Mouse (Mus musculus): Measurements from ENCODE around the gene Gjb3. TPM values are rescaled to one million over a fixed set of nuclear protein-coding genes. Genes with fewer than 3 reads are reported as not detected.

The Gjb3 gene
- total RNA-seq (2017) = 2.9 and 4.0 TPM in 2 replicates

- peak; percentile 27 to 47; a peak in 2 of 4 replicates for ATAC-seq (replicated peaks in 1 of 2; ENCODE audit: insufficient read depth in 1 of 2, low FRiP score in 2 of 2, low TSS enrichment in 1 of 2, low read depth in 1 of 2, poor library complexity in 2 of 2, severe bottlenecking in 2 of 2)
Observed at GRCm38 (mm10) chr4:127330181-127331100, at the start of gene Gjb3. TSS of gene Gjb3 (minus strand) at chr4:127330844.

- no peak for ATAC-seq (replicated peaks in 1 of 2; ENCODE audit: insufficient read depth in 1 of 2, low FRiP score in 2 of 2, low TSS enrichment in 1 of 2, low read depth in 1 of 2, poor library complexity in 2 of 2, severe bottlenecking in 2 of 2)
Observed at GRCm38 (mm10) chr4:127377344-127377743, 46.7 kb upstream of the Gjb3 start.

DNA sequence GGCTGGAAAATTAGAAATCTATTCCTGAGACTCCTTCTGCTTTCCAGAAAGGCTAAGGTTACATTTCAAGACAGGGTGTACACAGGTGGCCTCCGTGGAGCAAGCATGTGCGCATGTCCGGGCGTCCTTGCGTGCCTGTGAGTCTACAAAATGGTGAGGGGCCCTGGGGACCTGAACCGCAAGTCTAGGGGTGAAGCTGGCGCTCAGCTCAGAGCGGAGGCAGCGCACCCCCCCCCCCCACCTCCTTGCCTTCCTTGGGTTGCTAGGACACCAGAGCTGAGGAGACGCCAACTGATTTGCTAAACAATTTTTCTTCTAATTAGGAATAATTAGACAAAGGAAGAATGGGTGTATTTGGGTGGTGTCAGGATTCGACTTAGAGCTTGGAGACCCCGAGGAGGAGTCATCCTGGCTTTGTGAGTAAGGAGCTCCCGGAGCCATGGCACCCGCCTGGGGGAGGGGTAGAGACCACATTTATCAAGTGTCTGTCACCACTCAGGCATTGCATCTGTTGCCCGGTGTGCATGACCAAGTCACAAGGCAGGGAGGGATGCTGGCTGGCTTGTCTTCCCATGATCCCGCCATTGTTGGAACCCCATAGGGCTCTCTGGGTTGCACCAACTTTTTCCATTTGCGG lies 45.0 kb upstream of the Gjb3 start:
- ATAC-seq (replicated peaks in 1 of 2; ENCODE audit: insufficient read depth in 1 of 2, low FRiP score in 2 of 2, low TSS enrichment in 1 of 2, low read depth in 1 of 2, poor library complexity in 2 of 2, severe bottlenecking in 2 of 2) = no peak

- no peak for ATAC-seq (replicated peaks in 1 of 2; ENCODE audit: insufficient read depth in 1 of 2, low FRiP score in 2 of 2, low TSS enrichment in 1 of 2, low read depth in 1 of 2, poor library complexity in 2 of 2, severe bottlenecking in 2 of 2)
Observed at GRCm38 (mm10) chr4:127374645-127375044, 44.0 kb upstream of the Gjb3 start.

DNA sequence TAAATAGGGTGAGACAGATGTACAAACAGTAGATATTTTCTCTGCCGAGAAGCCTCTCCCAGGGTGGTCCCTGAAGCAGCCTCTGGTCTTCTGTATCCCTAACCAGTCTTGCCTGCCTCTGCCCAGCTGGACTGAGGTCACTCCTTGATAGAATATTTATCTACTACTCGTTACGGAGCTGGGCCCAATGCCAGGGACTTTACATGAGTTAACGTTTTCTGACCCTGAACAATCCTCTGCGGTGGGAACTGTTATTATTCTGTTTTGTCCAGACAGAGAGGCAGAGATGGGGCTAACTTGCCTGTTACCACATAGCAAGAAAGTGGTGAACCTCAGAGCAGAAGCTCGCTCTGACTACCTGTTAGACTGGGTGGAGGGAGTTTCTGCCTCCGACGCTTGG lies 42.8 kb upstream of the Gjb3 start:
- ATAC-seq (replicated peaks in 1 of 2; ENCODE audit: insufficient read depth in 1 of 2, low FRiP score in 2 of 2, low TSS enrichment in 1 of 2, low read depth in 1 of 2, poor library complexity in 2 of 2, severe bottlenecking in 2 of 2) = no peak

DNA sequence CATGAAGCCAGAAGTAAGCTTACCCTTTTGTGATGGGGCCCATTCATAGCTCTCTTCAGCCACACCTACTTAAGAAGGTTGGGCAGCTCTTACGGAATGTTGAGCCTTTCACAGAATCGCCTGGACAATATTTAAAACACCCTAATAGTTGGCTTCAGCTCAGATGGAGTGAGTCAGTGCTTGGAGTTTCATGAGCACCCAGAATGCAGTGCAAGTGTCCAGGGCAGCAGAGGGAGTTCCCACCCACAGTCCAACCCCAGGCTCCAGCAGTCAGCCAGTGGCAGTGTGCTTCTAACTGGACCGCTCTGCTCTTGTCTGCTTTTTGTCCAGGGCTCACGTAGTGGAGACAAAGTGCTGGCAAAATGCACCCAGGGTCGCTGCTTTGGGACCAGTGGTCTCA lies 40.9 kb upstream of the Gjb3 start:
- no peak for ATAC-seq (replicated peaks in 1 of 2; ENCODE audit: insufficient read depth in 1 of 2, low FRiP score in 2 of 2, low TSS enrichment in 1 of 2, low read depth in 1 of 2, poor library complexity in 2 of 2, severe bottlenecking in 2 of 2)

DNA sequence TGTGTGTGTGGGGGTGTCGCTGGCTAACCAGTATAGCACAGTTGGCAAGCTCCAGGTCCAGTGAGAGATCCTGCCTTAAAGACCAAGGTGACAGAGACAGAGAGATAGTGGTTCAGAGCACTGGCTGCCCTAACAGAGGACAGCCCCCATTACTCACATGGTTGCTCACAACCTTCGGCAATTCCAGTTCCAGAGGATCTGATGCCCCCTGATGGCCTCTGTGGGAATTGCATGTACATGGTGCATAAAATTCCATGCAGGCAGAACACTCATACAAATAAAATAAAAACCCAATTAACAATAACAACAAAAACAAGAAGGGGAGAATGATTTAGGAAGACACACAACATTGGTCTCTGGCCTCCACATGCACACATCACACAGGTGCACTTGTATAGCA lies 39.8 kb upstream of the Gjb3 start:
- 0 out of 4 replicates have a peak, but pooled peaks of 1 of the 2 experiments have one; percentile 27 for ATAC-seq (replicated peaks in 1 of 2; ENCODE audit: insufficient read depth in 1 of 2, low FRiP score in 2 of 2, low TSS enrichment in 1 of 2, low read depth in 1 of 2, poor library complexity in 2 of 2, severe bottlenecking in 2 of 2)

GRCm38 (mm10) chr4:127368379-127368973 lies 37.8 kb upstream of the Gjb3 start:
- peak; percentile 68 to 73 for ATAC-seq (replicated peaks in 1 of 2; ENCODE audit: insufficient read depth in 1 of 2, low FRiP score in 2 of 2, low TSS enrichment in 1 of 2, low read depth in 1 of 2, poor library complexity in 2 of 2, severe bottlenecking in 2 of 2)

- no peak for ATAC-seq (replicated peaks in 1 of 2; ENCODE audit: insufficient read depth in 1 of 2, low FRiP score in 2 of 2, low TSS enrichment in 1 of 2, low read depth in 1 of 2, poor library complexity in 2 of 2, severe bottlenecking in 2 of 2)
Observed at GRCm38 (mm10) chr4:127365834-127366233, 35.2 kb upstream of the Gjb3 start.

GRCm38 (mm10) chr4:127365433-127365832 lies 34.8 kb upstream of the Gjb3 start:
- ATAC-seq (replicated peaks in 1 of 2; ENCODE audit: insufficient read depth in 1 of 2, low FRiP score in 2 of 2, low TSS enrichment in 1 of 2, low read depth in 1 of 2, poor library complexity in 2 of 2, severe bottlenecking in 2 of 2) = no peak

- ATAC-seq (replicated peaks in 1 of 2; ENCODE audit: insufficient read depth in 1 of 2, low FRiP score in 2 of 2, low TSS enrichment in 1 of 2, low read depth in 1 of 2, poor library complexity in 2 of 2, severe bottlenecking in 2 of 2) = no peak
Observed at GRCm38 (mm10) chr4:127364431-127364830, 33.8 kb upstream of the Gjb3 start.

- no peak for ATAC-seq (replicated peaks in 1 of 2; ENCODE audit: insufficient read depth in 1 of 2, low FRiP score in 2 of 2, low TSS enrichment in 1 of 2, low read depth in 1 of 2, poor library complexity in 2 of 2, severe bottlenecking in 2 of 2)
Observed at GRCm38 (mm10) chr4:127363331-127363730, 32.7 kb upstream of the Gjb3 start.

DNA sequence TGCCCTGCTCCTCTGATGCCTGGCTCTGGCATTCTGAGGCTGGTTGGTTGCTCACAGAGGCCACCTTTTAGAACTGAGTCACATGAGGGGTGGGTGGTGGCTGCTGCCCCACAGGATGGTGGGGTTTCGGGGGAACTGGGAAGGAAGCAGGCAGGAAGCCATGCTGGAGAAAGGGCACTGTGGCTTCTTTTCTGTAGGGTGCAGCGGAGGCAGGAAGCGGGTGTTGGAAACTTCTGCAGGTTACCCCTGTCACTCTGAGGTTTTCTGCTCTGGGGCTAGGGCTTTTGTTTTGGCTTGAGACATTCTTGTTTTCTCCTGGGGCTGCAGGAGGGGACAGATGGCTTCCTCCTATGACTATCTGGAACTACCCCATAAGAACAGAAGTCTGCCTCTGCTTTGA lies 31.9 kb upstream of the Gjb3 start:
- peak; percentile 88 to 89 for ATAC-seq (replicated peaks in 1 of 2; ENCODE audit: insufficient read depth in 1 of 2, low FRiP score in 2 of 2, low TSS enrichment in 1 of 2, low read depth in 1 of 2, poor library complexity in 2 of 2, severe bottlenecking in 2 of 2)

GRCm38 (mm10) chr4:127358018-127358417 lies 27.4 kb upstream of the Gjb3 start, which contains the start of gene Gjb5:
TSS of gene Gjb5 (minus strand) at chr4:127358181.
- no peak for ATAC-seq (replicated peaks in 1 of 2; ENCODE audit: insufficient read depth in 1 of 2, low FRiP score in 2 of 2, low TSS enrichment in 1 of 2, low read depth in 1 of 2, poor library complexity in 2 of 2, severe bottlenecking in 2 of 2)

GRCm38 (mm10) chr4:127354506-127355485 lies 24.2 kb upstream of the Gjb3 start:
- no peak for ATAC-seq (replicated peaks in 1 of 2; ENCODE audit: insufficient read depth in 1 of 2, low FRiP score in 2 of 2, low TSS enrichment in 1 of 2, low read depth in 1 of 2, poor library complexity in 2 of 2, severe bottlenecking in 2 of 2)

DNA sequence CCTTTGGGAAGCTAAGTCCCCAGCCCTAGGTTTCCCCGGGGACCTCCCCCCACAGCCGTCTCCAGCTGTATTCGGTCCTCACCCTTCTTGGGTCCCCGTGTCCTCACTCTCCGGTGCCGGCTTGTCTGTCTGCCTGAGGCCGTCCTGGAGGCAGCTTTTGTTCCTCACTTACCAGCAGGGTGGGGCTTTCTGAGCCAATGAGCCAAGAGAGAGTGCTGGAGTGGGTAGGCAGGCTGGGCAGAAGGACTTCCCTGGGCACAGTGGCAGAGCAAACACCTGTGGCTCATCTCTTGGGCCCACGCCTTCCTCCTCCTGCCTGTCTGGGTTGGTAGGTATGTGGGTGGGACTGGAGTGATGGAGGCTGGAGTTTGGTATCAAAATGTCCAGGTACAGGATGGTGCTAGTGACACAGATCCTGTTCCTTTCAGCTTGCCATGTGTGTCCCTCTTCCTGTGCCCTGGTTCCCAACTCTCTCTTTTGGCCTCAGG lies 23.4 kb upstream of the Gjb3 start, which contains the start of gene Gjb4:
TSS of gene Gjb4 (minus strand) at position 131 of the 488 bp plus-strand sequence.
- no peak for ATAC-seq (replicated peaks in 1 of 2; ENCODE audit: insufficient read depth in 1 of 2, low FRiP score in 2 of 2, low TSS enrichment in 1 of 2, low read depth in 1 of 2, poor library complexity in 2 of 2, severe bottlenecking in 2 of 2)

DNA sequence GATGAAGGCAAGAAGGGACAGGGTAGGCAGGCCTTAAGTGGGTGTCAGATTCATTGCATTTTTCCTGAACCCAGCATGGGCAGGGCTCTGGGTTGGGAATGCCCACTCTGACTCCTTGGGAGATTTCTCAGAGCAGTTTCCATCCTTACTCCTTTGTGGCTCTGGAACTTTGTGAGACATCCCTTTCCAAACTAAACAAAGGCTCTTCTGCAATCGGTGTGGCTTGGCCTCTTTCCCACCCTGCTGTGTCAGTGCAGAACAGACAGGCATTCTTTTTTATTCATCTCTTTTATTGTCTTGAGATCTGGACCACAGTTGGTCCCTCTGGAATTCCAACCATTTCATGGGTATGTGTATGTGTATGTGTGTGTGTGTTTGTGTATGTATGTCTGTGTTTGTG lies 21.9 kb upstream of the Gjb3 start:
- ATAC-seq (replicated peaks in 1 of 2; ENCODE audit: insufficient read depth in 1 of 2, low FRiP score in 2 of 2, low TSS enrichment in 1 of 2, low read depth in 1 of 2, poor library complexity in 2 of 2, severe bottlenecking in 2 of 2) = no peak
